Mouse (Mus musculus) thymus, adult 2 months (tissue): ENCODE data around the gene 2900026A02Rik.

Experiments used
- CTCF ChIP-seq: fragments of 200-500 bp; IDR thresholded peaks from 2 replicates; pipeline ENCODE4 v1.5.1; 2012; ENCODE audit warnings: mild to moderate bottlenecking, control low read depth, low read length, moderate library complexity, borderline replicate concordance; ENCODE audit not compliant: control insufficient read depth, poor library complexity, insufficient read depth; ENCODE audit errors: extremely low read depth
- POLR2A ChIP-seq: fragments of 200-500 bp; IDR thresholded peaks from 2 replicates; pipeline ENCODE4 v1.6.1; 2012; ENCODE audit warnings: mild to moderate bottlenecking, low read length, control low read depth, moderate library complexity; ENCODE audit not compliant: control insufficient read depth, poor library complexity, insufficient read depth; ENCODE audit errors: extremely low read depth

GRCm38 (mm10) chr5:113049876-113050275 lies 171.2 kb downstream of the 2900026A02Rik start:
- TF ChIP-seq POLR2A (no peak), CTCF (no peak)
